Mouse (Mus musculus): ENCODE measurements around the gene Egfr. TPM values are rescaled to one million over a fixed set of nuclear protein-coding genes. Genes with fewer than 3 reads are reported as not detected.

Gene Egfr
- total RNA-seq, 2 experiments from 2014 or later = 15.5 to 23.5 TPM

GRCm38 (mm10) chr11:16830531-16831227 lies 78.7 kb downstream of the Egfr start:
- DNase-seq = no peak

DNA sequence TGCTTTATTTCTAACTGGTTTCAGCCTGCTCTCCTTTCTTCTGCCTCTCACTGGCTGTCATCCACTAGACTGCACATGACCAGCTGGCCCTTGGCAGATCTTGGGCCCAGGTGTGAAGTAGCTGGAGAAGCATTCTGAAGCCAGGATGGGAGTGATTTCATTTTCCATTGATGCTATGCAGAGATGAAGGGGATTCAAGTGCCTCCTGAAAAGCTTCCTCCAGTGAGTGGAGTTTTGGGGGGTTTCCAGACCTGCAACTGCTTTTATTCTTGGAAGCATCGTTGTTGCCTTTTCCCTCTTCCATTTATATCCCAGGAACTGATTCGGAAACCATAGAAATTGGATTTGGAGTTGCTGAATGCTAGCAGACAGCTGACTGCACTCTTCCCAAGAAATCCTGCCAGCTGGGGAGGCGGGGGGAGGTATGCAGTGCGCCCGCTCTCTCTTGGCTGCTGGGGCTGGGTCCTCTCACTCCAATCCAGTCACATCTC lies 80.0 kb downstream of the Egfr start:
- DNase-seq = no peak

- DNase-seq = no peak
These were observed 86.8 kb downstream of the Egfr start for GRCm38 (mm10) chr11:16838772-16839171.

GRCm38 (mm10) chr11:16842924-16843323 lies 90.9 kb downstream of the Egfr start:
- no peak for DNase-seq

DNA sequence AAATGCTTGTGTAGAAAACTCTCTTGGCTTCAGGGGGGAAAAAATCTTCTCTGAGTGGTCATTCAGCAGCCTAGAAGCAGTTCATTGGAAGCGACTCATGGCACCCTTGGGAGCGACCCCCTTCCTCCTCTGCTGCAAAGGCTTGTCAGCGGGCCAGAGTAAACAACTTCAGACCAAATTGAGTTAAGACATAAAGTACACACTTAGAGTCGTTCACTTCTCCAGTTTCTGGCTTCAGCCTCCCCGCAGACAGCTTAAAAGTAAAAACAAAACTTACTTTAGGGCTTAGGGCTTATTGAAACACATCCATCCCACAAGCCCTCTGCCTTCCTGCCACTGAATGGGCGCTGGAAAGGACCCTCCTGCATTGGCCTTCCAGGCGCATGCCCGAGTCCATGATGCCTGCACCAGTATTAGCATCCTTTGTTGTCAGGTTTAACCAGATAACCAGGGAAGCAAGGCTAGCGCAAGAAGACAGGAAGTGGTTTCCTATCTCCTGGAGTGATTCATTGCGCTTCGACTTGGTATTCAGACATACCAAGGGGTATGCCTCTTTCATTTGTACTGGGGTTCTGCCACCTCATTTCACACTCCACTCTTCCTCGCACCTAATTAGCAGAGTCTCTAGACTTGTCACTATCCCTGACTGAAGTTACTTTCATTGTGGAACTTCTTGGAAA lies 92.0 kb downstream of the Egfr start:
- DNase-seq = peak; percentile 4

DNA sequence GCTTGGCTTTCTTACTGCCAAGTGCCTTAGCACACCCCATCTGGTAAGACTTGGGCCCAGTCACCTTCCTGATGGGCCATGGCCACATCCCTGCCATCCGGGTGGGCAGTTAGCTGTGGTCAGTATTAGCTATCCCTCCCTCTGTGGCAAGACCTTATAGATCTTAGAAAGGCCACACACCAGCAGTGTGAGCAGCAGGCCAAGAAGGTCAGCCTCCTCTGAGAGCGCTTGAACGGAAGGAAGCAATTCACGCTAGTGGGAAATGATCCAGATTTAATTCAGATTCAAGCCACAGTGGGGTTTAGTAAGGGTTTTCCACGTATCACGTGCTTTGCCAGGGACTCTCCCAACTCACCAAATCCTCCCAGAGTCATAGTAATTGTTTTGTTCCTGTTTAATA lies 96.9 kb downstream of the Egfr start:
- peak; percentile 25 for DNase-seq

DNA sequence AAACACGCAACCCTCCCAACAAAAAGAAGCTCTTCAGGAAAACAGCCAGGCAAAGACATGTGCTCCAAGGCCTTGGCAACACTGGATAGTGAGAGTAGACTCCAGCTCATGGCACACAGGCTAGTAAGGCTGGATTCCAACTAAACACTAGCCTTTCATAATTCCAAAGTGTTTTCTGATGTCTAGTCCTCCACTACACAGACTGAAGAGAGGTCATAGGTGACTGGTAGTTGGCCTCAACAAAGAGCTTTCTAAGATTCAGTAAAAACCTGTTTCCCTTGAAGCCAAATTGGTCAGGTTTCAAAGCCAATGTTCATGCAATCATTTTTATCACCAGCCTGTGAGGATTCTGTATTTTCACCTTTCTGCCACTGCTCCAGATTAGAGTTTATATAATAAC lies 99.4 kb downstream of the Egfr start:
- DNase-seq = peak; percentile 22

- no peak for DNase-seq
These were observed 102.1 kb downstream of the Egfr start for GRCm38 (mm10) chr11:16854111-16854510.

GRCm38 (mm10) chr11:16857346-16857745 lies 105.3 kb downstream of the Egfr start:
- DNase-seq = no peak

DNA sequence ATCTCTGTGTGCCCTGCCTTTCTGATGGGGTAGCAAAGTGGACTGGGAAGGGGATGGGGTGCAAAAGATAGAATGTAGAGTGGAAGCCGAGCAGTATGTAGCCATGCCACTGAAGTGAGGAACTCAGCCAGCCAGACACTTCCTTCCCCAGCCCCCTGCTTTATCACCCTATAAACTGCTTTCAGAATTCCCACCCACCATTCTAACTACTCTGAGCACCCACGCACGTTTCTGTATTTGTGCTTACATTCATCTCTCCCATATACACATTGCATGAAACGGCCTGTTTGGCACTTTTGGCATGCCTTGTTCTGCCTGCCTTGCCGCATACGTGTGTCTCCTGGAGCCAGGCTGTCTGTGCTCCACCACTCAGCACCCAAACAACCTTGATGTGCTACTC lies 109.0 kb downstream of the Egfr start:
- DNase-seq = no peak

DNA sequence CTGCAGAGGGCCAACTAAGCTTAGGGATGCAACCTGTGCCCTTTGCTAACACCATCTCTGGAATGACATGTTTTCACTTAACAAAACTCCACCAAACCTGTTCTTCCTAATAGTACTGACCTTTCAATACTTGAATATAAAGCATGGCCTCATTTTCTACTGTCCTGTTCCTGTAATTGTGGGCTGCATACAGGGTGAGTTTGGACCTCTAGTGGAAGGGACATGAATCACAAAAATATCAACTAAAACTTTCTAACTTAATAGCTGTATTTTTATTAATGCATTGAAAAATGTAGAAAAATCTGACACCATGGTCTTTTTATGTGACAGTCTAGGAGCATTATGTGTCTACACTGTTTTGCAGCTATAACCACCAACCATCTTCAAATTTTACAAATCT lies 111.5 kb downstream of the Egfr start:
- DNase-seq = no peak

DNA sequence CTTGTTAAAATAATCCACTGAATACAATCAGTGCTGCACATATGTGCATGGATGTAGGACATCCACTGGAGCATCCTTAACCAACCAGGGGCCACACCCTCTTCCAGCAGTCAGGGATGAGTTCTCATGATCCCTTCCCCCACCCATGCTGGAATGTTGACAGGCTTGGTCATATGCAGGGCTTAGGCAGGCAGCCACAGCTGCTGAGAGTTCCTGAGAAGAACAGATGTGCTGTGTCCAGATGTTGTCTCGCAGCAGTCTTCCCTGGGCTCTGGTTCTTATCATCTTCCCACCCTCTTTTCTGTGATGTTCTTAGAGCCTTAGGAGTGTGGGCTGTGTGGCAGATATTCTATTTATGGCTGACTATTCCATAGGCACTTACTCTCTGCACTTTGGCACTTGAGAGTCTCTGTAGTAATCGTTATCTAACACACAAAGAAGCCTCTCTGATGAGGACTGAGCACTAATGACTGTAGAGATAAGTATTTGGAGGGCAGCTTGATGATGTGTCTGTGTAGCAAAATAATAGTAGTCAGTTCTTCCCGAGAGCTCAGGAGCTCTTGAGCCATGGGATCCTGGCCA lies 113.1 kb downstream of the Egfr start:
- DNase-seq = no peak

DNA sequence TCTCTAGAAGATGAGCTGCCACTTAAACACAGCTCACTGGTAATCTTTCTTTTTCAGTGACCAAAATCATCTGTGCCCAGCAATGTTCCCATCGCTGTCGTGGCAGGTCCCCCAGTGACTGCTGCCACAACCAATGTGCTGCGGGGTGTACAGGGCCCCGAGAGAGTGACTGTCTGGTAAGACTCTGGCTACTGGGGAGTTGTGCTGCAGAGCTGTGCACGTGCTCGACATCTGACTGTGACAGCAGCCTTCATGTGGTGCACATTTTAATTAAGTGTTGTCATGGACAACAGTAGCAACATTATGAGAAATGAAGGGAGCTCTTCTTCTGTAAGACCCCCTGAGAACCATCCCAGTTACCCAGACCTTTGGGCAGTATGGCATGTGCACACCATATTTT lies 116.0 kb downstream of the Egfr start:
- DNase-seq = no peak

GRCm38 (mm10) chr11:16869506-16869905 lies 117.5 kb downstream of the Egfr start:
- no peak for DNase-seq

- peak; percentile 53 for DNase-seq
These were observed 119.1 kb downstream of the Egfr start for GRCm38 (mm10) chr11:16871120-16871519.

DNA sequence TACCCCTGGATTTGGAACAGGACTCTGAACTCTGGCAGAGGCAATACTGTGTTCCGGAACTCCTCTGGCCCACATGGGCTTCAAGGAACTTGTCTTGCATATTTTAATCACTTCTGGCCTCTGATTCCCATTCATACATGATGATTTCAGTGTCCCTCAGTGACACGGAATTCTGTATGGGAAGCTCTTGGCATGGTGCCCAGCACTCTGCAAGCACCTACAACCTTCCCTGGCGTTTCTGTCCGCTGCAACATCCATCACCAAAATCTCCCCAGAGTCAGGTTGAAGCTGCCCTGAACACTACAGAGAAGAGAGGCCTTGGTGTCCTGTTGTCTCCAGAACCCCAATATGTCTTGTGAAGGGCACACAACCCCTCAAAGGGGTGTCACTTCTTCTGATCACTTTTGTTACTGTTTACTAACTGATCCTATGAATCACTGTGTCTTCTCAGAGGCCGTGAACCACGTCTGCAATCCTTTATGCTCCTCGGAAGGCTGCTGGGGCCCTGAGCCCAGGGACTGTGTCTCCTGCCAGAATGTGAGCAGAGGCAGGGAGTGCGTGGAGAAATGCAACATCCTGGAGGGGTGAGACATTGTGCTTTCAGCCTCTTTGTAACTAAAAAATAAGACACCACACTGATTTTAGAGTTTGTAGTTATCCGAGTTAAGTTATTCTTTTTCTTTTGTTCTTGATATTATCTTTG lies 125.8 kb downstream of the Egfr start:
- DNase-seq = peak; percentile 47

DNA sequence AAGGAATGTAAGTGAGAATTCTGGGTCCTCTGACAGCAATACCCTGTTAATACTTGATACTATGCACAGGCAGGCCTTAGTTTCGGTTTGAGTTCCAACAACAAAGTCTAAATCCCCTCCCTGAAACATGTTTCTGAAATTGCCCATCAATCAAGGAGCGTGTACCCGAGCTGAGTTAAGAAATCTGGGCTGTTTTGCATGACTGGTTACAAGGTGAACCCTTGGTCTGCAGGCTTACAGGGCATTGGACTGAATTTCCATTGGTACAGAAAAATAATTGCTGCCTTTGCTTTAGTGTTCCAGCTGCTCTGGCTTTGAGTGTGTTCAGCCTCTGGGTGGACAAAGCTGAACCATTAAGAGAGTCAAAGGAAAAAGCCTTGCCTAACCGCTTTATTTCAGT lies 129.9 kb downstream of the Egfr start:
- DNase-seq = no peak

GRCm38 (mm10) chr11:16886152-16886551 lies 134.1 kb downstream of the Egfr start:
- no peak for DNase-seq

DNA sequence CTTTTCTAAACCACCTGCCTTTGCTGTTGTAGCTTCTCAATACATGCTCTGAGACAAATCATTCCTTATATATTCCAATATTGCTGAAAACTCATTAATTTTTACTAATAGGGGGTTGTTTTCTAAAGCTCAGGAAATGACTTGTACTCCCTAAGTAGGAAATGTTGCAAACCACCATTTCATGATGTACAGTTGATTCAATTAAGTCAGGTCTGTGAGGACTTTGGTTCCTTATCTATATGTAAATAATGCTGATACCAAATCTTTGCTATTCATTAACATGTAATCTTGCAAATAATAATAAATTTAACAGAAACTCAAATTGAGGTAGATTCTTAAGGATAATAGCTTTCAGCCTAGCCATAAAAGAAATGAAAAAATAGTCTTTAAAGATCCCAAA lies 136.1 kb downstream of the Egfr start:
- no peak for DNase-seq

DNA sequence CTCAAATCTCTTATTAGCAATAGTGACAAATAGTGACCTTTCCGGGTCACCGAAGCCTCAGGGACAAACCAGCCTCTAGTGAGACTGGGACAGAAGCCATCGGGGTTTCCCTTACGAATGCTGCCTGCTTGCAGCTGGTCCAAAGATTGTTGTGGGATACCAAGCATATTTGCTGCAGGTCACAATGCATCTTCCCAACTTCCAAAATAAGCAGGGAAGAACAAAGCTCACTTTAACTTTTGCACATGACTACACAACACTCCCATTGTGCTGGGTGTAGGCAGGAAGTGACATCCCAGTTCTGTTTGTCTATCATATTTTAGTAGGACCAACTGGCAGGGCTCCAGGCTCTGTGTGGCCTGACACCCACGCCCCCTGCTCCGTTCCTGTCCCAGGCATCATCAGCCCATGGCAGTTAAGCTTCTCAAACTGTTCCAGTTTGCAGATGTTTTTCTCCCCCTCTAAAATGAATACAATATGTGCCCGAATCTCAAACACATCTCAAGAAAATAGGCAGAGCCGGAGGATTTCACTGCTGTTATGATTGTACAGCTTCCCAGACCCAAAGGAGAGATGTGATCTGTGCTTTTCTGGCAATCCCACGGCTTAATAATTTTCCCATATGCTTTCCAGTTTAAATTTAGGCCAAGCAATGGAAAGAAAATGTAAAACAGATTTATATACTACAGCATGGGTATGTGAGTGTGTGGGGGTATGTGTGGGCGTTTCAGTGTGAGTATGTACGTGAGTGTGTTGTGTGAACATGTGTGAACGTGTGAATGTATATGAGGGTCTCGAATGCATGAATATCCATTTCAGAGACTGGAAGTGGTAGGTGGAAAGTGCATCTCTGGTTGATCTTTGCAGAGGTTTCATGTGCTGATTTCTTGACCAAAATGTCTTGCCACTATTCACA lies 143.7 kb downstream of the Egfr start:
- peak; percentile 25 for DNase-seq

DNA sequence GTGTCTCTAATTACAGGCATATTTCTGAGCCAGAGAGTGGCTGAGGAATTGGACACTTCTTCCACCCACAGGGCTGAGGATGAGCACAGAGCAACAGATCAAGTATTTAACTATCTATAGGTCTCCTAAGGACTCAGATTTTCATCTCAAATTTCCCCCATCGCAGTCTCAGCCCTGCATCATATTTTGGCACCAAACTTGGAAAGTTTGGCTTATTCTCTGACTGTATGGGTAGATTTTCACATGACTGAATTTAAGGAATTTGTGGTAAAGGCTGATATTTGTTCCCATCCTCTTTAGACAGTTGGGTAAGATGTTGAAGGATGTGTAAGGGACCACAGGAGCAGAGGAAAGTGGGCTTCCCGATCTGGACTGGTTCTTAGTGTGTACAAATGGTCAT lies 145.7 kb downstream of the Egfr start:
- DNase-seq = no peak

DNA sequence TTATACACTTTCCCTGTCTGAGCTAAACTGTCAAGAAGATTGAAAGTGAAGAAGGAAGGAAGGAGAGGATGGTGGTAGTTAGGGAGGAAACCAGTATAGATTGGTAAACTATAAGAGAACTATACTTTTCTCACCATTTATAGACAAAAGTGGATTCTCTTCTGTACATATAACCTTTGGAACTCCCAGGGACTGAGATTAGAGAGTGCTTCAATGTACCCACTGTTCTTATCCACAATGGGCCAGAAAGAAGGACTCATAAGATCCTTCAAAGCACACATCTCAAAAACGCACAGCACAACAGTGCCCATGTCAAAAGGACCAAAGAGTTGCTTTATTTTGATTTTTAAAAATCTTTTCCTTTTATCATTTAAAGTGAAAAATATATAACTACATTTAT lies 148.2 kb downstream of the Egfr start:
- DNase-seq = no peak
